Mouse (Mus musculus) hindbrain, embryonic 12.5 days (tissue): ENCODE data around the gene P2rx3. TPM values are rescaled to one million over a fixed set of nuclear protein-coding genes. Genes with fewer than 3 reads are reported as not detected.
A peak's percentile ranks its signal among the peaks of the same experiment; 100 is the strongest.

Source experiments
- ATAC-seq: fragments of 200-750 bp; cut with Nextera tagmentation; 2 replicates; pipeline ENCODE4 v1.8.0; 2017; ENCODE audit warnings: moderate TSS enrichment; ENCODE audit not compliant: low FRiP score
- H3K27ac ChIP-seq: fragments of 300-500 bp; sonication (generic); 2 replicates; pipeline ENCODE4 v1.5.1; 2016; ENCODE audit warnings: mild to moderate bottlenecking
- H3K27me3 ChIP-seq: fragments of 300-500 bp; sonication (generic); 2 replicates; pipeline ENCODE4 v1.6.1; 2016; ENCODE audit warnings: mild to moderate bottlenecking
- H3K36me3 ChIP-seq: fragments of 300-500 bp; sonication (generic); 2 replicates; pipeline ENCODE4 v1.6.1; 2016; ENCODE audit warnings: mild to moderate bottlenecking
- H3K4me1 ChIP-seq: fragments of 300-500 bp; sonication (generic); 2 replicates; pipeline ENCODE4 v1.6.1; 2016
- H3K4me2 ChIP-seq: fragments of 300-500 bp; sonication (generic); replicated peaks from 2 replicates; pipeline ENCODE4 v1.6.1; 2016; ENCODE audit warnings: mild to moderate bottlenecking
- H3K4me3 ChIP-seq: fragments of 300-500 bp; sonication (generic); 2 replicates; pipeline ENCODE4 v1.5.1; 2016; ENCODE audit warnings: mild to moderate bottlenecking
- H3K9ac ChIP-seq: fragments of 300-500 bp; sonication (generic); 2 replicates; pipeline ENCODE4 v1.6.1; 2016; ENCODE audit warnings: mild to moderate bottlenecking, moderate library complexity
- H3K9me3 ChIP-seq: fragments of 300-500 bp; sonication (generic); replicated peaks from 2 replicates; pipeline ENCODE4 v1.6.1; 2016; ENCODE audit warnings: mild to moderate bottlenecking
- WGBS: fragments of 180-500 bp; shearing (Covaris S2); methylation state at CpG from one replicate; pipeline ENCODE4 v1.1.7; 2016; 5-methylcytosine and 5-hydroxymethylcytosine counted together
- polyA plus RNA-seq: library from polyadenylated mRNA; unstranded; fragments of >200 nt; fragmentation: Nextera tagmentation; extraction: Ambion mirVana; gene quantifications from 2 replicates; pipeline ENCODE4 v1.2.1, GENCODE M21; 2016

The P2rx3 gene
- polyA plus RNA-seq, 1 experiment from 2014 or later, result 23.7 TPM

- ATAC-seq, result no peak
- Histone ChIP-seq H3K9ac (no peak overlapping the region), H3K9me3 (no peaks in the 10 kb centered on the region), H3K4me2 (no peak overlapping the region), H3K4me3 (no peak overlapping the region), H3K27me3 (no peaks in the 10 kb centered on the region; the same call in 1 of the 2 replicates), H3K36me3 (peaks cover 86% of the 10 kb centered on the region), H3K4me1 (peaks cover 6% of the 10 kb centered on the region), H3K27ac (no peak overlapping the region)
- 68% methylated on average over 5 of the region's 5 CpGs for WGBS
Measured at GRCm38 (mm10) chr2:85056711-85057110, 19.4 kb upstream of the P2rx3 start.

- H3K4me1 ChIP-seq, result peaks cover 28% of the 10 kb centered on the region
- ATAC-seq, result no peak
- H3K4me2 ChIP-seq, result no peak overlapping the region
- H3K4me3 ChIP-seq, result no peak overlapping the region
- H3K9me3 ChIP-seq, result no peaks in the 10 kb centered on the region
- peaks cover 70% of the 10 kb centered on the region for H3K36me3 ChIP-seq
- H3K27ac ChIP-seq, result no peak overlapping the region
- H3K9ac ChIP-seq, result no peak overlapping the region
- 84% methylated on average over 5 of the region's 5 CpGs for WGBS
- no peaks in the 10 kb centered on the region for H3K27me3 ChIP-seq
Measured at GRCm38 (mm10) chr2:85053192-85053816, 16.0 kb upstream of the P2rx3 start.

DNA sequence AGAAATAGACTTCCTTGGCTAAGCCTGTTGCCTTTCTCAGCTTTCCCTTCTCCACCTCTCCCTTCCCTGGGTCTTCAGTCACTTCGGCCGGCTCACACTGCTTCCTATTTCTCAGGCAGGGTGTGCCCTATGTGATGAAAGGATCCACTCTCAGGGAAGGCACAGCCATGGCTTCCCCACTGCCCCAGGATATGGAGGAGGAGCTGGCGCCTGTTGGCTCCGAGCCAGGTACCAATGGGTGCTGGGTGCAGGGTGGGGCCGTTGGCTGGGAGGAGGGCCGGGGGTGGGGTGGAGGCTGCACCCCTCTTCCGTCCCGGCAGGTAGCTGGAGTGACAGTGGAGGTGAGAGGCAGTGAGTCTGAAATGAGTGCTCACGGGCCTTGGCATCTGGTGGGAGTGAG, 13.5 kb upstream of the P2rx3 start:
- WGBS, result 61% methylated on average over 9 of the region's 9 CpGs
- Histone ChIP-seq H3K4me2 (peak overlapping the region; percentile 70), H3K27ac (peak overlapping the region; percentile 96; the same call in 1 of the 2 replicates), H3K27me3 (no peaks in the 10 kb centered on the region), H3K4me1 (peaks cover 36% of the 10 kb centered on the region), H3K9me3 (no peaks in the 10 kb centered on the region), H3K36me3 (peaks cover 56% of the 10 kb centered on the region), H3K9ac (peak overlapping the region; percentile 40), H3K4me3 (peak overlapping the region; percentile 25)
- ATAC-seq, result no peak

DNA sequence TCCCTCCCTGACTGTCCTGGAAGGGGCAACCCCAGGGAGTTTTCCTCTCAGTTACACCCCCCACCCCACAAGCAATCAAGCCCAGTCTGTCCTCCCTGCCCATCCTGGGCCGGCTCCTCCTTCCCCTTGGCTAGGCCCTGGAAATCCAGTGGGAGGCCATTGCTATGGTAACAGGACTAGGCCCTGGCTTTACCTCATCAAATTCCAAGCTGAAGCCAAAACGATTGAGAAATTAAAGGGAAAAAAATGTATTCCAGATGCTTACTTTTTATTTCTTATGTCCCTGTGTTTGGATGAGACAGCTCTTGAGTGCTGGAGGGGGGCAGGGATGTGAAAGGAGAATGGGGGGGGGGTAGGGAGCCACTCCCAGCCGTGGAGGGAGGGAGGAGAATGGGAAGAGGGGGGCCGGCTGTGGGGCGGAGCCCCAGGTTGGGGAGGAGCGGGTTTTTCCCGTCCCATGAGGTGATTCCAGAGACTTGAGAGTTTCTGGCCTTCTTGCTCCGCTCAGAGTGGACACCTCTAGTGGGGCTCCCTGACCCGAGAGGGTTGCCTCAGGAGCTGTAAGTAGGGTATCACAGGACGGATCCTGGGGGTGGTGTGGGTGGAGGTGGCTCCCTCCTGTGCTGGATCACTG, 12.9 kb upstream of the P2rx3 start:
- Histone ChIP-seq H3K36me3 (peaks cover 56% of the 10 kb centered on the region), H3K4me1 (peaks cover 36% of the 10 kb centered on the region), H3K4me3 (peak overlapping the region; percentile 25), H3K9ac (peak overlapping the region; percentile 40; the same call in 1 of the 2 replicates), H3K27me3 (no peaks in the 10 kb centered on the region), H3K4me2 (peak overlapping the region; percentile 70), H3K9me3 (no peaks in the 10 kb centered on the region), H3K27ac (peak overlapping the region; percentile 96)
- ATAC-seq, result peak; percentile 53
- WGBS, result 14% methylated on average over 10 of the region's 10 CpGs

- peaks cover 36% of the 10 kb centered on the region for H3K4me1 ChIP-seq
- no peaks in the 10 kb centered on the region for H3K27me3 ChIP-seq
- ATAC-seq, result no peak
- 57% methylated on average over 4 of the region's 4 CpGs for WGBS
- no peaks in the 10 kb centered on the region for H3K9me3 ChIP-seq
- H3K9ac ChIP-seq, result no peak overlapping the region
- peak overlapping the region; percentile 72; the same call in 1 of the 2 replicates for H3K4me3 ChIP-seq
- peaks cover 53% of the 10 kb centered on the region for H3K36me3 ChIP-seq
- peak overlapping the region; percentile 70 for H3K4me2 ChIP-seq
- H3K27ac ChIP-seq, result peak overlapping the region; percentile 96
Measured at GRCm38 (mm10) chr2:85049277-85049676, 12.0 kb upstream of the P2rx3 start.

DNA sequence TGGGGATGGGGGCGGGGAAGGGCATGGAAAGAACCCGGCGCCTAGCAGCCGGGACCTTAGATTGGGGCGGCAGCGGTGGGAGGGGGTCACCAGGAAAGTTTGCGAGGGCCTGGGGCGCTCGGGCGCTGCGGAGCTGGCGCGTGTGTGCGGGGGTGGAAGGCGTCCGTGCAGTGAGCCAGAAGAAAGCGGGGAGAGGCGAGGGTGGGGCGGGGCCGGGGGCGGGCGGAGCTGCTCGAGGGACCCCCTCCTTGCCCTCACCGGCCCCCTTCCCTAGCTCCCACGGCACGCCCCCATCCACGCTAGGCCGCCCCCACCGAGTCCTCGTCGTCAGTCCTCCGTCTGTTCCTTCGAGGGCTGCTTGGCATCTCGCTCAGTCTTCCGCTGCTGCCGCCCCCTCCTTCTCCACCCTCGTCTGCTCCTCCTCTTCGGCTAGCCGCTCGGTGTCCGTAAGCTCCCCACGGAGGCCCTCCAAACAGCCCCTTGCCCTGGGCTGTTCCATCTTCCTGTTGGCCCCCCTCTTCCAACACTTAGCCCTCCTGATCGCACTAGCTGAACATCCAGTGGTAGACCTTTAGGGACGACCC, 11.0 kb upstream of the P2rx3 start:
- 0% methylated on average over 29 of the region's 44 CpGs for WGBS
- H3K36me3 ChIP-seq, result peaks cover 53% of the 10 kb centered on the region

GRCm38 (mm10) chr2:85047596-85048167, 10.4 kb upstream of the P2rx3 start, which contains the start of gene Tnks1bp1:
Gene Tnks1bp1 (plus strand): TSS chr2:85048022.
- H3K9ac ChIP-seq, result peak within 1 kb of the TSS; percentile 83
- no peaks in the 10 kb centered on the region for H3K27me3 ChIP-seq
- ATAC-seq, result peak; percentile 86
- under 1% methylated on average over 42 of the region's 42 CpGs for WGBS
- H3K27ac ChIP-seq, result peak within 1 kb of the TSS; percentile 96
- peak within 1 kb of the TSS; percentile 70 for H3K4me2 ChIP-seq
- no peaks in the 10 kb centered on the region for H3K9me3 ChIP-seq
- peaks cover 36% of the 10 kb centered on the region for H3K4me1 ChIP-seq
- peak within 1 kb of the TSS; percentile 72 for H3K4me3 ChIP-seq
- peaks cover 53% of the 10 kb centered on the region for H3K36me3 ChIP-seq

More for the DNA sequence above, 11.0 kb upstream of the P2rx3 start:
- H3K4me1 ChIP-seq, result peaks cover 36% of the 10 kb centered on the region
- H3K4me2 ChIP-seq, result peak overlapping the region; percentile 70
- H3K9ac ChIP-seq, result peak overlapping the region; percentile 83
- no peaks in the 10 kb centered on the region for H3K27me3 ChIP-seq
- H3K4me3 ChIP-seq, result peak overlapping the region; percentile 72
- H3K9me3 ChIP-seq, result no peaks in the 10 kb centered on the region
- peak overlapping the region; percentile 96 for H3K27ac ChIP-seq
- ATAC-seq, result peak; percentile 73

DNA sequence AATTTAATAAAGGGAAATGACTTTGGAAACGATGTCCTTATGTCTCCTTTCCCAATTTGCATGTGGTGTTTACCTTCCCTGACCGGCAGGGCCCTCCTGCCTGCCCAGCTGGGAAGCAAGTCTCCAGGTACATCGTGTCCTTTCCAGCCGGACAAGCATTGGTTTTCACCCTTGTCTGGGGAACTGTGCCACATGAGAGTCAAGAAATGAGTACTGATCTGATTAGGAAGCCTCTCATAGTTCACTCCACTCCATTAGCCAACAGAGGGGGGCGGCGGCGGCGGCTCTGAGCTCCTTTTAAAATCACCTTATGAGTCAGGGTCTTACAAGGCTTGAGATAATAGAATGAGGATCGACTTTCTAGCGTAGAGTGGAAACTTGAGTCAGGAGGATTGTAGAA, 9.8 kb upstream of the P2rx3 start:
- Histone ChIP-seq H3K4me1 (peaks cover 36% of the 10 kb centered on the region), H3K9me3 (no peaks in the 10 kb centered on the region), H3K27ac (peak overlapping the region; percentile 96), H3K4me3 (peak overlapping the region; percentile 72), H3K9ac (peak overlapping the region; percentile 83), H3K36me3 (peaks cover 53% of the 10 kb centered on the region), H3K27me3 (no peaks in the 10 kb centered on the region), H3K4me2 (peak overlapping the region; percentile 70)
- WGBS, result 57% methylated on average over 10 of the region's 10 CpGs
- no peak for ATAC-seq

DNA sequence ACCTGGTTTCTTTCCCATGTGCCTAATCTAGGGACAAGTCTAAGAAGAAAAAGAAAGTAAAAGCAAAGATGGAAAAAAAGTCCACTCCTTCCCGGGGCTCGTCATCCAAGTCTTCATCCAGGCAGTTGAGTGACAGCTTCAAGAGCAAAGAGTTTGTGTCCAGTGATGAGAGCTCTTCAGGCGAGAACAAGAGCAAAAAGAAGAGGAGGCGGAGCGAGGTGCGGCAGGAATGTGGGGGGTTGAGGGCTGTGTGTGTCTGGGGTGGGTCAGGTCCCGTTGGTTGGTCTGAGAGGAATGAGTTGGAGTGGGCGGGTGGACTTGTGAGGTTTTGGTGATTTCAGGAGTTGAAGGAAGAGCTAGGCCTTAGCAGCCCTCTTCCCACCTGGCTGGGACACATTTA, 9.0 kb upstream of the P2rx3 start:
- H3K4me1 ChIP-seq, result peaks cover 36% of the 10 kb centered on the region
- H3K9ac ChIP-seq, result 0 out of 2 replicates have a peak overlapping the region, but pooled peaks have one; percentile 13
- H3K27ac ChIP-seq, result no peak overlapping the region
- no peak overlapping the region for H3K4me2 ChIP-seq
- H3K9me3 ChIP-seq, result no peaks in the 10 kb centered on the region
- no peak overlapping the region for H3K4me3 ChIP-seq
- H3K36me3 ChIP-seq, result peaks cover 55% of the 10 kb centered on the region
- no peak for ATAC-seq
- WGBS, result 87% methylated on average over 8 of the region's 8 CpGs
- H3K27me3 ChIP-seq, result no peaks in the 10 kb centered on the region

GRCm38 (mm10) chr2:85043623-85044022, 6.4 kb upstream of the P2rx3 start:
- Histone ChIP-seq H3K36me3 (peaks cover 73% of the 10 kb centered on the region), H3K4me2 (no peak overlapping the region), H3K4me3 (no peak overlapping the region), H3K9me3 (no peaks in the 10 kb centered on the region), H3K27me3 (no peaks in the 10 kb centered on the region), H3K9ac (no peak overlapping the region), H3K4me1 (peaks cover 11% of the 10 kb centered on the region), H3K27ac (no peak overlapping the region)
- 92% methylated on average over 7 of the region's 7 CpGs for WGBS
- ATAC-seq, result no peak

DNA sequence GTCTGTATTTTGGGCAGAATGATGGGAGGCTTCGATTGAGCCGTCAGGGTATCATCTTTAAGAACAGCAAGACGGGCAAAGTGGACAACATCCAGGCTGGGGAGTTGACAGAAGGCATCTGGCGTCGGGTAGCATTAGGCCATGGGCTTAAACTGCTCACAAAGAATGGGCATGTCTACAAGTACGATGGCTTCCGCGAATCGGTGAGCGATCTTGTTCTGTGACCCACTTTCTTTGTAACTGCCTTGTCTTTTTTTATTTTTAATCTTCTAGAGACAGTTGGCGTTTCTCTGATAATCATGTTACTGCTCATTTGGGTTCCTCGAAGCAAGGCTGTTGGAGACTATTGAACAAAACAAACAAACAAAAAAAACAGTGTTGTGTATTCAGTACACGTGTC, 1.1 kb upstream of the P2rx3 start:
- Histone ChIP-seq H3K4me2 (peak overlapping the region; percentile 83), H3K4me3 (peak overlapping the region; percentile 75), H3K9me3 (no peaks in the 10 kb centered on the region), H3K27me3 (no peaks in the 10 kb centered on the region), H3K4me1 (peaks cover 21% of the 10 kb centered on the region), H3K27ac (no peak overlapping the region), H3K9ac (peak overlapping the region; percentile 89), H3K36me3 (peaks cover 40% of the 10 kb centered on the region)
- ATAC-seq, result no peak
- WGBS, result 87% methylated on average over 13 of the region's 13 CpGs

DNA sequence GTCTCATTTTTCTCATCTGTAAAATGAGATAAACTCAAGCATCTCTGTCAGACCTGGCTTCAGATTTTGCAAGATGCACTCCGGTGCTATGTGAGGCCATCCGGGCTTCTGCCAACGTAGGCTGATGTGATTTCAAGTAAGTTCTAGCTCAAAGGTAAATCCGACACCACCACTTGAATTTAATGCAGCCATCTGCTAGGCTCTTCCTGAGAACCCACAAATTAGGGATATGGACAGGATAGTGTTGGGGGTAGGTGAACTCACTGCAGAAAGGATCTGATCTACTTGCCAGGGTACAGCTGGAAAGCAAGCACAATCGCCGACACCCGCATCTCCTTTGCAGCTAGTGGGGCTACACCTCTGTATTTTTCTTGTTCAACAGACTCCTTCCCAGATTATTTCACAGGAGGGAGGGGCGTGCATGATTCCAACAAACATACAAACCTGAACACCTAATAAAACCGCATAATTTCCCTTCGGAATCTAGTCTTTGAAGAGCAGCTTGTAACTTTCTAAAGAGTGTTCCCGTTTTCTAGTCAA, 685 bp downstream of the P2rx3 start:
- Histone ChIP-seq H3K9me3 (no peaks in the 10 kb centered on the region), H3K27ac (peak overlapping the region; percentile 86), H3K9ac (peak overlapping the region; percentile 89), H3K4me3 (peak overlapping the region; percentile 75), H3K4me2 (peak overlapping the region; percentile 83), H3K4me1 (peaks cover 21% of the 10 kb centered on the region), H3K36me3 (peaks cover 22% of the 10 kb centered on the region), H3K27me3 (no peaks in the 10 kb centered on the region)
- peak; percentile 59 for ATAC-seq
- 11% methylated on average over 11 of the region's 11 CpGs for WGBS
